Mouse (Mus musculus) testis, adult 2 months (tissue): ENCODE results near the gene Bpifb9a. TPM values are rescaled to one million over a fixed set of nuclear protein-coding genes. Genes with fewer than 3 reads are reported as not detected.

ENCODE experiments used
- polyA plus RNA-seq: library from polyadenylated mRNA; depleted of rRNA; stranded (reverse); fragments of >200 nt; gene quantifications from 2 replicates; pipeline ENCODE4 v1.2.3, GENCODE M21; 2012; rRNA removed

Gene Bpifb9a
- polyA plus RNA-seq, 1 experiment: not detected

Other genes starting within 250 kb of the Bpifb9a start
- gene Bpifa2, start 249.6 kb upstream of the Bpifb9a start, polyA plus RNA-seq: 0.11 TPM in 1 of 2 replicates, not detected in the other
- 195 and 226 TPM in 2 replicates for gene Bpifa3, start 127.5 kb upstream of the Bpifb9a start, polyA plus RNA-seq
- gene Bpifa1, start 115.0 kb upstream of the Bpifb9a start, polyA plus RNA-seq: 0.83 and 0.93 TPM in 2 replicates
- not detected in 2 replicates for gene Bpifa5, start 95.2 kb upstream of the Bpifb9a start, polyA plus RNA-seq
- gene Bpifb1, start 67.0 kb upstream of the Bpifb9a start, polyA plus RNA-seq: 0.37 and 0.42 TPM in 2 replicates
- gene Bpifb5, start 34.1 kb upstream of the Bpifb9a start, polyA plus RNA-seq: 12.7 and 14.1 TPM in 2 replicates
- gene Bpifb9b, start 49.4 kb downstream of the Bpifb9a start, polyA plus RNA-seq: not detected in 2 replicates
- 3.1 and 5.0 TPM in 2 replicates for gene Cdk5rap1, start 115.2 kb downstream of the Bpifb9a start, polyA plus RNA-seq
- 5.7 and 7.2 TPM in 2 replicates for gene Snta1, start 150.2 kb downstream of the Bpifb9a start, polyA plus RNA-seq
- 10.2 and 12.6 TPM in 2 replicates for gene Cbfa2t2, start 178.6 kb downstream of the Bpifb9a start, polyA plus RNA-seq